ENCODE assay signal across 8 mouse cellular contexts in the genomic region with DNA sequence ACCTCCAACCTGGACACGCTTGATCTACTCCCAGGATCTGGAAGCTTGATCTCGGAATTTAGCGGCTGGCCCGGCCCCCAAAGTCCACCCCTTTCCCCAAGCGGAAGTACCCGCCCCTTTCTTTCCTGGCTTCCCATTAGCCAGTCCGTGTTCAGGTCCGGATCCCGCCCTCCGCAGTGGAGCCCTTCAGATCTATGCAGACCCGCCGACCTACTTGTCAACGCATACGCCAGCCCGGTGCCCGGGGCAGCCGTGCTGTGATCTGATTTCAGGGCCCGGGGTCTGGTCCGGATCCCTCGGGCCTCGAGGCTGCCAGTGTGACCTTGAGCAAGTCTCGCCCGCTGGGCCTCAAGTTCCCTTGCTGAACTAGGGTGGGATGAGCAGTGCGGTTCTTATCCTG. TPM values are rescaled to one million over a fixed set of nuclear protein-coding genes. Genes with fewer than 3 reads are reported as not detected.
DNase-seq lines count a peak whose midpoint lies in the region; ATAC-seq lines count a peak whose summit lies in the region.

Gene Nudt22 (minus strand): TSS at position 112 of the 400 bp plus-strand sequence.
Gene Trpt1 (plus strand): TSS at position 126 of the 400 bp plus-strand sequence.

- H3K9me3 ChIP-seq in hindbrain, embryonic 11.5 days (ENCODE audit: control insufficient read depth, low read length): no peaks in the 10 kb centered on the region

- H3K27me3 ChIP-seq in hindbrain, embryonic 11.5 days (ENCODE audit: control insufficient read depth, insufficient read depth, low read length): no peaks in the 10 kb centered on the region

- peak within 1 kb of the TSS; percentile 52 for H3K4me3 ChIP-seq in hindbrain, embryonic 11.5 days (ENCODE audit: low read depth, low read length)

- ATAC-seq in hindbrain, embryonic 11.5 days (ENCODE audit: low FRiP score): peak; percentile 72

- DNase-seq in NIH3T3 (ENCODE audit: low read depth): peak; percentile 92
- DNase-seq in cerebellum, adult 9-10 months: peak; percentile 91
- DNase-seq in frontal cortex, postnatal 10 days (ENCODE audit: low spot score in 2 of 2): peak; percentile 69 to 79
- peak; percentile 87 for DNase-seq in hindbrain, embryonic 11.5 days (ENCODE audit: low spot score)
- peak; percentile 62 to 73 for DNase-seq in layer of hippocampus, postnatal 25 days (ENCODE audit: extremely low spot score in 1 of 2, low spot score in 1 of 2)
- DNase-seq in lung, postnatal 4 days: peak; percentile 91
- peak; percentile 72 for DNase-seq in retina, postnatal 7 days (ENCODE audit: low read depth, low spot score)
- DNase-seq in urinary bladder, postnatal 25 days (ENCODE audit: low spot score): peak; percentile 80

- 1% methylated on average over 24 of the region's 24 CpGs for WGBS in hindbrain, embryonic 11.5 days

- H3K27ac ChIP-seq in hindbrain, embryonic 11.5 days (ENCODE audit: low read depth, low read length): 0 out of 2 replicates have a peak within 1 kb of the TSS, but pooled peaks have one; percentile 45

- peak within 1 kb of the TSS; percentile 78 for H3K4me2 ChIP-seq in hindbrain, embryonic 11.5 days (replicated peaks; ENCODE audit: low read depth, low read length)

- H3K4me1 ChIP-seq in hindbrain, embryonic 11.5 days (replicated peaks; ENCODE audit: control insufficient read depth, insufficient read depth, low read length): peaks cover 10% of the 10 kb centered on the region

- 0 out of 2 replicates have a peak, but pooled peaks cover 4% of the 10 kb centered on the region for H3K36me3 ChIP-seq in hindbrain, embryonic 11.5 days (ENCODE audit: control insufficient read depth, insufficient read depth, low read length)

- peak within 1 kb of the TSS; percentile 71 for H3K9ac ChIP-seq in hindbrain, embryonic 11.5 days (ENCODE audit: low read depth, low read length)

RNA-seq across cellular contexts. Expression of gene Nudt22, which starts in this region (rescaled TPM):
- 19.3 and 19.9 TPM in 2 replicates for polyA plus RNA-seq in hindbrain, embryonic 11.5 days (2014; fragmentation: Nextera tagmentation; extraction: Ambion mirVana)
- total RNA-seq in layer of hippocampus, postnatal 25 days (2021): 10 to 100 TPM; 13.5 to 14.9 TPM

RNA-seq across cellular contexts. Expression of gene Trpt1, which starts in this region (rescaled TPM):
- 10.6 and 11.1 TPM in 2 replicates for polyA plus RNA-seq in hindbrain, embryonic 11.5 days (2014; fragmentation: Nextera tagmentation; extraction: Ambion mirVana)
- 10 to 100 TPM; 16.1 to 18.8 TPM for total RNA-seq in layer of hippocampus, postnatal 25 days (2021)

Comparison
In these comparisons a context has a peak if more than half of its experiments do, and no peak if none do; other contexts are left out.
1. Peak in every context shown above with its lines: DNase-seq, ATAC-seq, H3K4me3 ChIP-seq and H3K27ac ChIP-seq.